Mouse (Mus musculus) neural tube, embryonic 14.5 days (tissue): ENCODE measurements at regions not wholly inside any gene's neighbourhood (a gene's known extent, or its start where the extent isn't known, plus 50 kb on each side); places are given as distances from the start of the nearest gene placed in this dataset.

Experiments
- ATAC-seq: fragments of 200-750 bp; cut with Nextera tagmentation; 2 replicates; pipeline ENCODE4 v1.8.0; 2017; ENCODE audit warnings: low read depth, mild to moderate bottlenecking, moderate TSS enrichment, moderate library complexity
- H3K27ac ChIP-seq: fragments of 300-500 bp; sonication (generic); 2 replicates; pipeline ENCODE4 v1.5.1; 2014; ENCODE audit warnings: low read depth, mild to moderate bottlenecking, control low read depth, low read length, moderate library complexity, mixed read lengths
- H3K27me3 ChIP-seq: fragments of 300-500 bp; sonication (generic); 2 replicates; pipeline ENCODE4 v1.6.1; 2014; ENCODE audit warnings: low read length; ENCODE audit not compliant: control insufficient read depth, insufficient read depth
- H3K36me3 ChIP-seq: fragments of 300-500 bp; sonication (generic); 2 replicates; pipeline ENCODE4 v1.6.1; 2014; ENCODE audit warnings: low read length, mixed read lengths; ENCODE audit not compliant: control insufficient read depth, insufficient read depth
- H3K4me1 ChIP-seq: fragments of 300-500 bp; sonication (generic); 2 replicates; pipeline ENCODE4 v1.6.1; 2014; ENCODE audit warnings: low read length; ENCODE audit not compliant: control insufficient read depth, insufficient read depth
- H3K4me2 ChIP-seq: fragments of 300-500 bp; sonication (generic); 2 replicates; pipeline ENCODE4 v1.6.1; 2014; ENCODE audit warnings: mild to moderate bottlenecking, low read depth, low read length, control low read depth
- H3K4me3 ChIP-seq: fragments of 300-500 bp; sonication (generic); 2 replicates; pipeline ENCODE4 v1.5.1; 2014; ENCODE audit warnings: low read depth, low read length, control low read depth, mixed read lengths
- H3K9ac ChIP-seq: fragments of 300-500 bp; sonication (generic); replicated peaks from 2 replicates; pipeline ENCODE4 v1.6.1; 2014; ENCODE audit warnings: low read depth, mild to moderate bottlenecking, control low read depth, low read length, mixed read lengths
- H3K9me3 ChIP-seq: fragments of 300-500 bp; sonication (generic); 2 replicates; pipeline ENCODE4 v1.6.1; 2016; ENCODE audit warnings: low read length; ENCODE audit not compliant: control insufficient read depth
- WGBS: fragments of 180-500 bp; shearing (Covaris S2); extraction: QIAGEN DNeasy Blood & Tissue Kit; methylation state at CpG from one replicate; pipeline ENCODE4 v1.1.7; 2014; 5-methylcytosine and 5-hydroxymethylcytosine counted together

DNA sequence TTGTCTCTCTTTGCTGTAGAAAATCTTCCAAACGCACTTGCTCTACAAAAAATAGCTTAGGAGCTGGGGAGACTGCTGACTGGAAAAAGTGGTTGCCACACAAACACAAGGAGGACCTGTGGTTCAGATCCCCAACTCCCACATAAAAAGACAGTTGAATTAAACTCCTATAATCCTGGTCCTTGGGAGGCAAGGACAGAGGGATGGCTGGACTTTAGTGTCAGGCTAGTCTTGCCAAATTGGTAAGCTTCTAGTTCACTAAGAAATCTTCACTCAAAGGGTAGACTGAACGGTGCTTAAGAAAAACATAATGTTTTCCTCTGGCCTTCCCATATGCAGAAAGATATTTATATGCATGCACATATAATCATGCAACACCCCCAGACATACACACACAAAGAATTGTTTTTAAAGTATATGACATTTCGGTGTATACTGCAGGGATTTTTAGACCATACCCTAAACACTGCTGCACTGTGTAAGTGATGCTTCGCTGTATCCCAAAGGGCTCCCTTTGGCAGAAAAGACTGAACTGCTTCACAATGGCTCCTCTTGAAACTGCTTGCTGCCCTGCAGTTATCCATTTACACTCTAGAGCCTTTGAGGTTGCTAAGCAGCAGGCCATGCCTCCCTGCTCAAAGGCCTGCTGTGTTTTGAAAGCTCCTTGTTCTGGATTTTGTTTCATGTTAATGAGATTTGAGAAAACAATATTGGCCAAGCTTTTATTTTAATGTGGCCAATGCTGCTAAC is 1299.3 kb downstream of the Zfp704 start:
- peak; percentile 92 for ATAC-seq
- Histone ChIP-seq H3K4me3 (no peak overlapping the region), H3K4me2 (no peak overlapping the region), H3K9ac (no peak overlapping the region), H3K27ac (0 out of 2 replicates have a peak overlapping the region, but pooled peaks have one; percentile 48), H3K27me3 (no peaks in the 10 kb centered on the region), H3K9me3 (no peaks in the 10 kb centered on the region), H3K4me1 (no peaks in the 10 kb centered on the region), H3K36me3 (no peaks in the 10 kb centered on the region)
- 54% methylated on average over 4 of the region's 4 CpGs for WGBS

DNA sequence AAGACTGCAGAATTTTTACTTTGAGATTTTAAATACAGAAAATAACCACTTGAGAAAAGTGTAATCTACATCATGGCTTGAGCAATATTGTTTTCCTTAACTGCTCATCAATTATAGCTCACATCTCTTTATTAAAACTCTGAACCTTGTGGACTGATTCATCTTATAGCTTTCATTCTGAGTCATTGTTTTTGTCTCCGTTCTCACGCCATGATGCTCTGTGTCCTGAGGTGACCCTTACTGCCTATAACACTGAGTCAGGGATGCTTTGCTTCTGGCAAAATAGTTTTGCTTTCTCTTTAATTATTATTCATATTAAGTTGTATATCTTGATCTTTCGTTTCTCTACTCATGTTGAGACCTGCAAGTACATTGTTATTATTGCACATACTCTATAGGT is 1302.6 kb downstream of the Zfp704 start:
- Histone ChIP-seq H3K4me3 (no peak overlapping the region), H3K9me3 (no peaks in the 10 kb centered on the region), H3K4me2 (no peak overlapping the region), H3K27ac (no peak overlapping the region), H3K9ac (no peak overlapping the region), H3K27me3 (no peaks in the 10 kb centered on the region), H3K4me1 (no peaks in the 10 kb centered on the region), H3K36me3 (no peaks in the 10 kb centered on the region)
- ATAC-seq, result no peak
- 84% methylated on average over 3 of the region's 3 CpGs for WGBS

DNA sequence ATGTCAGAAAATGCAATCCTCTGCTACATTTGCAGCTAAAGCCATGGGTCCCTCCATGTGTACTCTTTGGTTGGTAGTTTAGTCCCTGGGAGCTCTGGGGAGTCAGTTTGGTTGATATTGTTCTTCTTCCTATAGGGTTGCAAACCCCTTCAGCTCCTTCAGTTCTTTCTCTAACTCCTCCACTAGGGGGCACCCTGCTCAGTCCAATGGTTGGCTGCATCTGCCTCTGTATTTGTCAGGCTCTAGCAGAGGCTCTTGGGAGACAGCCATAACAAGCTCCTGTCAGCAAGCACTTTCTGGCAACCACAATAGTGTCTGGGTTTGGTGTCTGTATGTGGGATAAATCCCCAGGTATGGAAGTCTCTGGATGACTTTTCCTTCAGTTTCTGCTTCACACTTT is 1305.1 kb downstream of the Zfp704 start:
- Histone ChIP-seq H3K4me3 (no peak overlapping the region), H3K36me3 (no peaks in the 10 kb centered on the region), H3K9ac (no peak overlapping the region), H3K27me3 (no peaks in the 10 kb centered on the region), H3K4me2 (no peak overlapping the region), H3K4me1 (no peaks in the 10 kb centered on the region), H3K27ac (no peak overlapping the region), H3K9me3 (no peaks in the 10 kb centered on the region)
- no peak for ATAC-seq

DNA sequence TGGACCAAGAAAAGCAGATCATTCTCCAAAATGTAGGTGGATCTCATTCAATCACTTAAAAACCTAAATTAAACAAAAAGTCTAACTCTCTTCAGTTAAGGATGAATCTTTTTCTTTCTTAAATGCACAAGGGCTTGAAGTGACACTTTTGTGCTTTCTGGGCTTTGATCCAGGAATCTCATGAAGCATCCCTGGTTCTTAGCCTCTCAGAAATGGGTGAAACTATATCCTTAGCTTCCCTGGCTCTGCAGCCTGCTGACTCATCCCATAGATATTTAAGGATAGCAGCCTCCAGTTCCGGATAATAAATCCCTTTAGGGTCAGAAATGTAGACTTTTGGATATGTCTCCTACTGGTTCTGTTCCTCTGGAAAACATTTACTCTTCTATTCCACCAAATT is 1316.8 kb downstream of the Zfp704 start:
- Histone ChIP-seq H3K4me3 (no peak overlapping the region), H3K9ac (no peak overlapping the region), H3K27ac (no peak overlapping the region), H3K4me1 (no peaks in the 10 kb centered on the region), H3K27me3 (no peaks in the 10 kb centered on the region), H3K36me3 (no peaks in the 10 kb centered on the region), H3K9me3 (no peaks in the 10 kb centered on the region), H3K4me2 (no peak overlapping the region)
- 86% methylated on average over 1 of the region's 1 CpGs for WGBS
- ATAC-seq, result no peak

DNA sequence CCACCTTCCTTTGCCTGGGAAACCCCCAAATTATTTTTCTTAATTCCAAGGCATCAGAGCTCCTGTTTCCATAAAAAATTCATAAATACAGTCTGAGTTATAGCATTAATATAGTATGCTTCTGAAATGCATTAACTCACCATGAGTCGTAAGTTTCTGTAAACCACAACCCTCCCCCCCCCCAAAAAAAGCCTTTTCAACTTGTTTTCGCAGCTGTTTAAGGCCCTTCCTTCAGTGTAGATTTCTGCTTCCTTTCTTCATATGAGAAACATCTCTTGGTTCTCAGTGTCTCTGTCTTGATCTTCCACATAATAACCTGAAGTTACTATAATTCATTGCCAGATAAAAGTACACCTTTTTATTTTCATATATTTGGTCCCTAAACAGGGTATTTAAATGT is 1320.3 kb downstream of the Zfp704 start:
- ATAC-seq, result no peak
- Histone ChIP-seq H3K9me3 (no peaks in the 10 kb centered on the region), H3K36me3 (no peaks in the 10 kb centered on the region), H3K27ac (no peak overlapping the region), H3K4me3 (no peak overlapping the region), H3K27me3 (no peaks in the 10 kb centered on the region), H3K9ac (no peak overlapping the region), H3K4me1 (no peaks in the 10 kb centered on the region), H3K4me2 (no peak overlapping the region)
- 78% methylated on average over 2 of the region's 2 CpGs for WGBS

DNA sequence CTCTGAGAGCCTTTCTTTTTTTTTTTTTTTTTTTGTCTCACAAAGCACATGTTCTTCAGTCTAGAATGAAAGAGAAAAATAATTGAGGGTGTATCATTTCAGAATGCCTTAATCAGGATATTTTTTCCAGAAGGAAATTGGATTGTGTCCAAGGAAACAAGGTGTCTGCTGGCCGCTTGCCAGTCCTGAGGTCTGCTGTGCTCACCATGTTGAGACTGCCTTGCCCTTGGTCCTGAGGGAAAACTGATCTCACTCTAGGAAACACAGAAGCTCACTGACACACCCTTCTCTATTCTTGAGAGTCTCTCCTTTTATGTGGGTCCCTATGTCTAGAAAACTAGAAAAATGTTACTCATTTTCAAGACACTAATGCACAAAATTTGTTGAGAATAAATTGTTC is 1321.4 kb downstream of the Zfp704 start:
- Histone ChIP-seq H3K9ac (no peak overlapping the region), H3K4me1 (no peaks in the 10 kb centered on the region), H3K4me3 (no peak overlapping the region), H3K36me3 (no peaks in the 10 kb centered on the region), H3K27me3 (no peaks in the 10 kb centered on the region), H3K4me2 (no peak overlapping the region), H3K9me3 (no peaks in the 10 kb centered on the region), H3K27ac (no peak overlapping the region)
- 89% methylated on average over 1 of the region's 1 CpGs for WGBS
- no peak for ATAC-seq

DNA sequence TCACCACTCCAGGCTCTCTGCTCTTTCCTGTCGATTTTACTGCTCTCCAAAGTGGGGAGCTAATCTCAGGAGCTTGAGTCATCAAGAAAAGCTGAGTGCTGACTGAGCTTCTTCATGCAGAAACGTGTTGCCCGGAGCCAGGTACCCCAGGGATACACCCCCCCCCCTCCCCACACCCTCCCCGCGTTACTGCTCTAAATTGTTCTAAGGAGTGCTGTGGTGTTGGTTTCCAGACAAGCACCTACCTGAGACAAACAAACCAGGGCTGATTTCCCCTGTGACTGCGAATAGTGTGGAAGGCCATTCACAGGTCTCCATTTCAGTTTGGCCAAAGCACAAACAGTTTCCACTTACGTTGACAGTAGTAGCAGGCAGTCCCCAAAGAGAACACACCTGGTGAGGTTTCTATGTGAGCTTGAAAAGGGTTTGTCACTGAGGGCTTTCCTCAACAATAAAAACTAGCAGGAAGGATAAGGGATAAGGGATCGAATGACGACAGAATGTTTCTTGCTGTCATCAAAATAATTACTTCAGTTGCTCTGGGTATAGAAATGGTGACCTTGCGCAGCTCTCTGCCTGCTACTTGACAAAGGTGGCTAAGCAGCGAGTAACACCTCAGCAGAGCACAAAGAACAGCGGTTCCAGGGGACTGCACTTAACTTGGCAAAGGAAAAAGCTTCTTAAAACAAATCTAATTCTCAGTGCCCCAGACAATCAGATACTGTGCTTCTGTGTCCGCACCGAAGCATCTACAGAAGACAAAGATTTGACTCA is 1325.0 kb downstream of the Zfp704 start:
- WGBS, result 75% methylated on average over 14 of the region's 14 CpGs
- no peak overlapping the region for H3K27ac ChIP-seq
- no peaks in the 10 kb centered on the region for H3K27me3 ChIP-seq
- no peak overlapping the region for H3K4me3 ChIP-seq
- ATAC-seq, result peak; percentile 38; the same call in 1 of the 2 replicates
- H3K9me3 ChIP-seq, result no peaks in the 10 kb centered on the region
- no peaks in the 10 kb centered on the region for H3K4me1 ChIP-seq
- no peak overlapping the region for H3K4me2 ChIP-seq
- no peak overlapping the region for H3K9ac ChIP-seq
- H3K36me3 ChIP-seq, result no peaks in the 10 kb centered on the region

DNA sequence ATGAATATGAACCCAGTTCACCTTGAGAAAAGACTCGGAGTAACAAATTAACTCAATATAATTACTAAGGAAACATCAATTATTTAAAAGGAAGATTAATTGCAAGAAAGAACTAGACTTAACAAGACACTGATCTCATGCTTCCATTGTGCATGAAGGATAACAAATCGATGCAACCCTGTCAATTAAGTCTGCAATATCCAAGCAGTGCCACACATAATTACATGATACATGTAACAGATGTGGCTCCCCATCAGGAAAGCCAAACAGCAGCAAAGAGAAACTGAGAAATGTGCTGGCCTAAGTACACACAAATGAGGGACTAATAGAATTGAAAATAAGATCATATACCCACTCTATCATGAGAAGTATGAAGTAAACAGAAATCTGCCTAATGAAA is 1327.5 kb downstream of the Zfp704 start:
- no peak overlapping the region for H3K4me3 ChIP-seq
- WGBS, result 50% methylated on average over 2 of the region's 2 CpGs
- no peak; the same call in 1 of the 2 replicates for ATAC-seq

DNA sequence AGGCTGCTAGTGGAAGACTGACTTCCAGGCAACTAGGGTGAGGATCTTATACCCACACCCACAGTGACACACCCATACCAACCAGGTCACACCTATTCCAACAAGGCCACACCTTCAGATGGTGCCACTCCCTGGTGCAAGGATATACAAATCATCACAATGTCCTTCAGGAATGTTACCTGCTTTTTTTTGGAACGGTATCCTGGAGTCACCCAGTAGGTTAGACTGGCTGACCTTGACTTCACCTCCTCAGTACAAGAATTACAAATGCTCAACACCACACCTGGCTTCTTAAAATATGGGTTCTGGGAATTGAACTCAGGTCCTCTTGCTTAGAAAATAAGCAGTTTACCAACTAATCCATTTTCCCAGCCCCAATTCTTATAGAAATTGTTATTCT is 1333.2 kb downstream of the Zfp704 start:
- H3K36me3 ChIP-seq, result no peaks in the 10 kb centered on the region
- H3K27ac ChIP-seq, result no peak overlapping the region
- no peaks in the 10 kb centered on the region for H3K9me3 ChIP-seq
- no peak overlapping the region for H3K9ac ChIP-seq
- H3K27me3 ChIP-seq, result no peaks in the 10 kb centered on the region
- H3K4me1 ChIP-seq, result no peaks in the 10 kb centered on the region
- ATAC-seq, result no peak
- H3K4me2 ChIP-seq, result no peak overlapping the region
- no peak overlapping the region for H3K4me3 ChIP-seq
- 70% methylated on average over 1 of the region's 1 CpGs for WGBS

More for the DNA sequence above, 1327.5 kb downstream of the Zfp704 start:
- no peak overlapping the region for H3K4me2 ChIP-seq
- no peaks in the 10 kb centered on the region for H3K36me3 ChIP-seq
- no peaks in the 10 kb centered on the region for H3K9me3 ChIP-seq
- H3K4me1 ChIP-seq, result no peaks in the 10 kb centered on the region
- H3K27me3 ChIP-seq, result no peaks in the 10 kb centered on the region
- no peak overlapping the region for H3K27ac ChIP-seq
- H3K9ac ChIP-seq, result no peak overlapping the region
